Mouse (Mus musculus) heart, embryonic 12.5 days (tissue): ENCODE measurements at regions not wholly inside any gene's neighbourhood (a gene's known extent, or its start where the extent isn't known, plus 50 kb on each side); places are given as distances from the start of the nearest gene placed in this dataset.

ENCODE experiments used
- ATAC-seq: fragments of 200-750 bp; cut with Nextera tagmentation; 2 replicates; pipeline ENCODE4 v1.8.0; 2017; ENCODE audit warnings: moderate TSS enrichment, moderate library complexity; ENCODE audit not compliant: insufficient number of reproducible peaks, low FRiP score
- H3K27ac ChIP-seq: fragments of 300-500 bp; sonication (generic); 2 replicates; pipeline ENCODE4 v1.5.1; 2016; ENCODE audit warnings: mild to moderate bottlenecking, moderate library complexity; ENCODE audit not compliant: poor library complexity, severe bottlenecking
- H3K27me3 ChIP-seq: fragments of 300-500 bp; sonication (generic); replicated peaks from 2 replicates; pipeline ENCODE4 v1.6.1; 2016; ENCODE audit warnings: mild to moderate bottlenecking, moderate library complexity
- H3K36me3 ChIP-seq: fragments of 300-500 bp; sonication (generic); 2 replicates; pipeline ENCODE4 v1.6.1; 2016; ENCODE audit warnings: mild to moderate bottlenecking, moderate library complexity
- H3K4me1 ChIP-seq: fragments of 300-500 bp; sonication (generic); replicated peaks from 2 replicates; pipeline ENCODE4 v1.6.1; 2016; ENCODE audit warnings: mild to moderate bottlenecking
- H3K4me2 ChIP-seq: fragments of 300-500 bp; sonication (generic); 2 replicates; pipeline ENCODE4 v1.6.1; 2016; ENCODE audit warnings: mild to moderate bottlenecking, moderate library complexity
- H3K4me3 ChIP-seq: fragments of 300-500 bp; sonication (generic); 2 replicates; pipeline ENCODE4 v1.5.1; 2016; ENCODE audit warnings: mild to moderate bottlenecking
- H3K9ac ChIP-seq: fragments of 300-500 bp; sonication (generic); 2 replicates; pipeline ENCODE4 v1.6.1; 2016; ENCODE audit warnings: mild to moderate bottlenecking, moderate library complexity
- H3K9me3 ChIP-seq: fragments of 300-500 bp; sonication (generic); replicated peaks from 2 replicates; pipeline ENCODE4 v1.6.1; 2016; ENCODE audit warnings: mild to moderate bottlenecking, moderate library complexity
- WGBS: fragments of 180-500 bp; shearing (Covaris S2); methylation state at CpG from one replicate; pipeline ENCODE4 v1.1.7; 2016; 5-methylcytosine and 5-hydroxymethylcytosine counted together

- no peaks in the 10 kb centered on the region for H3K4me1 ChIP-seq
- H3K27me3 ChIP-seq, result no peaks in the 10 kb centered on the region
- no peak overlapping the region for H3K27ac ChIP-seq
- ATAC-seq, result no peak
- H3K4me2 ChIP-seq, result no peak overlapping the region
- no peak overlapping the region for H3K9ac ChIP-seq
- 77% methylated on average over 2 of the region's 2 CpGs for WGBS
- H3K4me3 ChIP-seq, result no peak overlapping the region
- H3K9me3 ChIP-seq, result no peaks in the 10 kb centered on the region
- no peaks in the 10 kb centered on the region for H3K36me3 ChIP-seq
Measured at GRCm38 (mm10) chr7:71100266-71100665, 251.0 kb downstream of the Gm10295 start.

GRCm38 (mm10) chr7:71098276-71098675, 253.0 kb downstream of the Gm10295 start:
- no peak for ATAC-seq
- no peak overlapping the region for H3K4me2 ChIP-seq
- WGBS, result 54% methylated on average over 4 of the region's 4 CpGs
- H3K9me3 ChIP-seq, result no peaks in the 10 kb centered on the region
- H3K4me3 ChIP-seq, result no peak overlapping the region
- no peak overlapping the region for H3K9ac ChIP-seq
- no peaks in the 10 kb centered on the region for H3K27me3 ChIP-seq
- H3K27ac ChIP-seq, result no peak overlapping the region
- no peaks in the 10 kb centered on the region for H3K36me3 ChIP-seq
- no peaks in the 10 kb centered on the region; the same call in 1 of the 2 replicates for H3K4me1 ChIP-seq

GRCm38 (mm10) chr7:71093301-71093939, 257.9 kb downstream of the Gm10295 start:
- H3K36me3 ChIP-seq, result no peaks in the 10 kb centered on the region
- H3K9me3 ChIP-seq, result no peaks in the 10 kb centered on the region
- H3K4me2 ChIP-seq, result no peak overlapping the region
- no peaks in the 10 kb centered on the region for H3K27me3 ChIP-seq
- no peaks in the 10 kb centered on the region; the same call in 1 of the 2 replicates for H3K4me1 ChIP-seq
- H3K27ac ChIP-seq, result 0 out of 2 replicates have a peak overlapping the region, but pooled peaks have one; percentile 27
- no peak overlapping the region for H3K9ac ChIP-seq
- 28% methylated on average over 6 of the region's 6 CpGs for WGBS
- H3K4me3 ChIP-seq, result no peak overlapping the region
- no peak for ATAC-seq

GRCm38 (mm10) chr7:71092825-71093224, 258.5 kb downstream of the Gm10295 start:
- ATAC-seq, result no peak
- no peak overlapping the region for H3K4me2 ChIP-seq
- no peaks in the 10 kb centered on the region for H3K9me3 ChIP-seq
- no peaks in the 10 kb centered on the region for H3K27me3 ChIP-seq
- no peaks in the 10 kb centered on the region; the same call in 1 of the 2 replicates for H3K4me1 ChIP-seq
- no peaks in the 10 kb centered on the region for H3K36me3 ChIP-seq
- no peak overlapping the region for H3K9ac ChIP-seq
- H3K27ac ChIP-seq, result no peak overlapping the region
- H3K4me3 ChIP-seq, result no peak overlapping the region

DNA sequence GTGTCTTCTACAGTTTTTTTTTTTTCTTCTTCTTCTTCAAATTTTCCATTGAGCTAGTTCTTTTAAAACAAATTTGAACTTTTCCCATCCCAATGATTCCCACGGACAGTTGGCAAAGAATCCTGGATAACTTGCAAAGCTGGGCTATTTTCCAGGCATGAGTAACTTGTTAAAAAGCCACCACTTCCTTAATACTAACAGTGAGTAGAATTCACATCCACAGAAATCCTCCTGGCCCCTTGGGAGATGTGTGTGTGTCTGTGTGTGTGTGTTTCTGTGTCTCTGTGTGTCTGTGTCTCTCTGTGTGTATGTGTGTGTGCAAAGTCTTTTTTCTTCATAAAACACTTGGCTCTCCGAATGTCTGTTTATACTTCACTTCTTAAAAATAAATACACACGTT, 259.0 kb downstream of the Gm10295 start:
- Histone ChIP-seq H3K27ac (no peak overlapping the region), H3K9me3 (no peaks in the 10 kb centered on the region), H3K4me3 (no peak overlapping the region), H3K4me2 (no peak overlapping the region), H3K36me3 (no peaks in the 10 kb centered on the region), H3K9ac (no peak overlapping the region), H3K27me3 (no peaks in the 10 kb centered on the region), H3K4me1 (no peaks in the 10 kb centered on the region; the same call in 1 of the 2 replicates)
- WGBS, result 58% methylated on average over 3 of the region's 3 CpGs
- ATAC-seq, result no peak

GRCm38 (mm10) chr7:71064446-71065391, 286.6 kb downstream of the Gm10295 start:
- H3K4me3 ChIP-seq, result no peak overlapping the region
- 27% methylated on average over 14 of the region's 14 CpGs for WGBS
- no peaks in the 10 kb centered on the region for H3K9me3 ChIP-seq
- H3K27me3 ChIP-seq, result no peaks in the 10 kb centered on the region
- H3K9ac ChIP-seq, result no peak overlapping the region
- H3K4me1 ChIP-seq, result no peaks in the 10 kb centered on the region
- no peak overlapping the region for H3K27ac ChIP-seq
- no peak overlapping the region for H3K4me2 ChIP-seq
- no peaks in the 10 kb centered on the region for H3K36me3 ChIP-seq
- no peak for ATAC-seq

- ATAC-seq, result no peak
- Histone ChIP-seq H3K36me3 (no peaks in the 10 kb centered on the region), H3K4me3 (no peak overlapping the region), H3K9me3 (no peaks in the 10 kb centered on the region), H3K9ac (no peak overlapping the region), H3K27me3 (no peaks in the 10 kb centered on the region), H3K4me2 (no peak overlapping the region), H3K27ac (no peak overlapping the region), H3K4me1 (no peaks in the 10 kb centered on the region)
- WGBS, result 67% methylated on average over 2 of the region's 2 CpGs
Measured at GRCm38 (mm10) chr7:71050825-71051224, 300.5 kb downstream of the Gm10295 start.

- H3K36me3 ChIP-seq, result no peaks in the 10 kb centered on the region
- H3K4me3 ChIP-seq, result no peak overlapping the region
- H3K4me2 ChIP-seq, result no peak overlapping the region
- H3K27ac ChIP-seq, result no peak overlapping the region
- H3K4me1 ChIP-seq, result no peaks in the 10 kb centered on the region
- H3K9ac ChIP-seq, result no peak overlapping the region
- ATAC-seq, result no peak
- H3K9me3 ChIP-seq, result no peaks in the 10 kb centered on the region
- 81% methylated on average over 3 of the region's 3 CpGs for WGBS
- H3K27me3 ChIP-seq, result no peaks in the 10 kb centered on the region
Measured at GRCm38 (mm10) chr7:71047201-71047600, 304.1 kb downstream of the Gm10295 start.

DNA sequence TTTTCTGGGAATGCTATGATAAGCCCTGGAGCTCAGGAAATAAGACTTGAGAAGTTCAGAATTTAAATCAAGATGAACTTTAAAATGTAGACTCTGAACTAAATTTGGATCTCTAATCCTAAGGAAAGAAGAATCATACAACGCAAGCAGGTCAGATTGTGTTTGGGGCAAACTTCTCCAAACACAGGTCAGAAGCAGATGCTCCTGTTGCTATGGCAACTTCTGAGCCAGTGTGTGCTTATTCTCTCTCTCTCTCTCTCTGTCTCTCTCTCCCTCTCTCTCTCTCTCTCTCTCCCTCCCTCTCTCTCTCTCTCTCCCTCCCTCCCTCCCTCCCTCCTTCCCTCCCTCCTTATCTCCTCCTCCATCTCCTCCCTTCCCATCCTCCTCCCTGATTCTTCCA, 304.7 kb downstream of the Gm10295 start:
- H3K36me3 ChIP-seq, result no peaks in the 10 kb centered on the region
- H3K4me3 ChIP-seq, result no peak overlapping the region
- H3K4me1 ChIP-seq, result no peaks in the 10 kb centered on the region
- ATAC-seq, result no peak
- no peak overlapping the region for H3K9ac ChIP-seq
- H3K27me3 ChIP-seq, result no peaks in the 10 kb centered on the region
- H3K27ac ChIP-seq, result no peak overlapping the region
- no peaks in the 10 kb centered on the region for H3K9me3 ChIP-seq
- 56% methylated on average over 1 of the region's 1 CpGs for WGBS
- no peak overlapping the region for H3K4me2 ChIP-seq

- 72% methylated on average over 5 of the region's 5 CpGs for WGBS
- Histone ChIP-seq H3K27ac (no peak overlapping the region), H3K4me3 (no peak overlapping the region), H3K4me1 (no peaks in the 10 kb centered on the region), H3K9me3 (no peaks in the 10 kb centered on the region), H3K27me3 (no peaks in the 10 kb centered on the region), H3K36me3 (no peaks in the 10 kb centered on the region), H3K9ac (no peak overlapping the region), H3K4me2 (no peak overlapping the region)
- ATAC-seq, result no peak
Measured at GRCm38 (mm10) chr7:71043789-71044188, 307.5 kb downstream of the Gm10295 start.

GRCm38 (mm10) chr7:71043128-71043527, 308.2 kb downstream of the Gm10295 start:
- no peaks in the 10 kb centered on the region for H3K36me3 ChIP-seq
- no peaks in the 10 kb centered on the region for H3K27me3 ChIP-seq
- no peaks in the 10 kb centered on the region for H3K9me3 ChIP-seq
- no peak overlapping the region for H3K27ac ChIP-seq
- no peak overlapping the region for H3K4me3 ChIP-seq
- H3K4me1 ChIP-seq, result no peaks in the 10 kb centered on the region
- ATAC-seq, result no peak
- H3K4me2 ChIP-seq, result no peak overlapping the region
- no peak overlapping the region for H3K9ac ChIP-seq
- 80% methylated on average over 8 of the region's 8 CpGs for WGBS
